Mouse (Mus musculus): ENCODE measurements around the gene Stag1. TPM values are rescaled to one million over a fixed set of nuclear protein-coding genes. Genes with fewer than 3 reads are reported as not detected.
"Not testable (repeated sequence)": the region's sequence is repeated elsewhere in the genome, so short reads cannot be mapped to it uniquely, and the experiment has no call there.

The Stag1 gene
- polyA plus RNA-seq, 1 experiment from 2014 or later = 60.1 TPM

DNA sequence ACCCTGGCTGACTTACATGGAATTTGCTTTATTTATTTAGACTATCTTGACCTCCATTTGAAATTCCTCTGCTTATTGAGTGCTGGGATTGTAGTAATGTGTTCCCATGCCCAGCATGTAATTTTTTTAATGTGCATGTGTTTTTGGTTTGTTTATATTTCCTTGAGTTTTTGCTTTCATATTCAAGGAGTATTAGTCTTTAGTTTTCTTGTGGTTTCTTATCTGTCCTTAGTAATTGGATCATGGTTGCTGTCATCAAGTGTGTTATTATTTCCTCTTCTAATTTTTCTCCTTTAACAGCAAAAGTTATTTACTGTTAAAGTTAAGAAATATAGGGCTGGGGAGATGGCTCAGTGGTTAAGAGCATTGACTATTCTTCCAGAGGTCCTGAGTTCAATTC lies 63.0 kb downstream of the Stag1 start:
- Histone ChIP-seq H3K9me3 (peaks cover 2% of the 10 kb centered on the region; the same call in 1 of the 2 replicates), H3K27me3 (replicated peaks; ENCODE audit: low read depth, poor library complexity, severe bottlenecking) (no peaks in the 10 kb centered on the region), H3K4me3 (no peak overlapping the region), H3K36me3 (replicated peaks) (peaks cover 8% of the 10 kb centered on the region; the same call in 1 of the 2 replicates), H3K27ac (replicated peaks) (no peak overlapping the region), H3K4me1 (no peaks in the 10 kb centered on the region)
- DNase-seq (ENCODE audit: low spot score) = no peak

DNA sequence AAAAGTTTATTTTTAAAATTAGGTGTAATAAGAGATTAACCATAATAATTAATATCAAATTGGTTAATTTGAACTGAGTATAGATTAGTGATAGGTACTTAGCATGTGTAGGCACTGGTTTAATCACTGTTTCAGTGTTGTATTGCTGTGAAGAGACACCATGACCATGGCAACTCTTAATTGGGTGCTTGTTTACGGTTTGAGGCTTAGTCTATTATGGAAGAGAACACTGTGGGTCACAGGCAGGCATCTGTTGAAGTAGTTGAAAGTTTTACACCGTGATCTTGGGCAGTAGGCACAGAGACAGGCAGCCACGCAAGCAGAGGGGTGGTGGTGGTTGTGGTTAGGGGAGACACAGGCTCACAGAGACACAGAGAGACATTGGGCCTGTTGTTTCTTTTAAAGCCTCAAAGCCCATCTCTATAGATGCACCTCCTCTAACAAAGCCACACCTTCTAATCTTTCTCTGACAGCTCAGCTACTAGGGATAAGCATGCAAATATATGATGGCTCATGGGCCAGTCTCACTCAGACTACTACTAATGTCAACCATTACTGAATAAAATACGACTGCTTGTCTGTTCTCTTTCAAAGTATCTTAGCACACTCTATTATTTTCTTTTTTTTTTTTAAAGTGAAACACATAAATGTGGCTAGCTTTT lies 66.0 kb downstream of the Stag1 start:
- no peaks in the 10 kb centered on the region for H3K4me1 ChIP-seq
- DNase-seq (ENCODE audit: low spot score) = no peak
- H3K36me3 ChIP-seq (replicated peaks) = peaks cover 8% of the 10 kb centered on the region; the same call in 1 of the 2 replicates
- no peak overlapping the region for H3K4me3 ChIP-seq
- H3K9me3 ChIP-seq = peaks cover 2% of the 10 kb centered on the region; the same call in 1 of the 2 replicates
- H3K27ac ChIP-seq (replicated peaks) = no peak overlapping the region
- WGBS = 90% methylated on average over 4 of the region's 4 CpGs
- no peaks in the 10 kb centered on the region for H3K27me3 ChIP-seq (replicated peaks; ENCODE audit: low read depth, poor library complexity, severe bottlenecking)

GRCm38 (mm10) chr9:100670151-100670550 lies 72.6 kb downstream of the Stag1 start:
- H3K36me3 ChIP-seq (replicated peaks) = no peaks in the 10 kb centered on the region
- no peaks in the 10 kb centered on the region for H3K27me3 ChIP-seq (replicated peaks; ENCODE audit: low read depth, poor library complexity, severe bottlenecking)
- no peak for DNase-seq (ENCODE audit: low spot score)
- H3K9me3 ChIP-seq = no peaks in the 10 kb centered on the region
- H3K4me1 ChIP-seq = no peaks in the 10 kb centered on the region
- no peak overlapping the region for H3K4me3 ChIP-seq
- H3K27ac ChIP-seq (replicated peaks) = no peak overlapping the region
- WGBS = 91% methylated on average over 5 of the region's 5 CpGs

GRCm38 (mm10) chr9:100679036-100679435 lies 81.4 kb downstream of the Stag1 start:
- Histone ChIP-seq H3K27me3 (replicated peaks; ENCODE audit: low read depth, poor library complexity, severe bottlenecking) (no peaks in the 10 kb centered on the region), H3K36me3 (replicated peaks) (no peaks in the 10 kb centered on the region), H3K9me3 (no peaks in the 10 kb centered on the region), H3K4me1 (no peaks in the 10 kb centered on the region), H3K27ac (replicated peaks) (no peak overlapping the region), H3K4me3 (no peak overlapping the region)
- no peak for DNase-seq (ENCODE audit: low spot score)

DNA sequence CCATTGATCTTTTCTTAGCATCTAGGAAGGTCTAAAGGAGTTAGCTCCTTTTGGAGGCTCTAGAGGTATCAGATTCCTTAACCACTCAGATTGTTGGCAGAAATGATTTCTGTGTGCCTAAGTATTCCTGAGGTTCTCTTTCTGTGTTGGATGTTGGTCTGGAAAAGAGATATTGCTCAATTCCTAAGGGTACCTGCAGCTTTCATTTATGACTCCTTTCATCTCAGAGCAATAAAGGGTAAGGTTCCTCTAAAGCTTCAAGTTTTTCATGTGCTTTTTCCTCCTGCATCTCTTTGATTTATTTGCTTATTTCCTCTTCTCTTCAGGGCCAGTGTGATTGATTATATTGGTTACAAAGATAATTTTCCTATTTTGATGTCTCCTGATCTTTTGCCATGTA lies 84.7 kb downstream of the Stag1 start:
- DNase-seq (ENCODE audit: low spot score) = no peak
- Histone ChIP-seq H3K27me3 (replicated peaks; ENCODE audit: low read depth, poor library complexity, severe bottlenecking) (no peaks in the 10 kb centered on the region), H3K36me3 (replicated peaks) (no peaks in the 10 kb centered on the region), H3K27ac (replicated peaks) (no peak overlapping the region), H3K9me3 (no peaks in the 10 kb centered on the region), H3K4me1 (peaks cover 14% of the 10 kb centered on the region), H3K4me3 (no peak overlapping the region)

GRCm38 (mm10) chr9:100685769-100686487 lies 88.3 kb downstream of the Stag1 start:
- peaks cover 14% of the 10 kb centered on the region for H3K4me1 ChIP-seq
- WGBS = 37% methylated on average over 3 of the region's 3 CpGs

GRCm38 (mm10) chr9:100689765-100690316 lies 92.2 kb downstream of the Stag1 start:
- no peaks in the 10 kb centered on the region for H3K36me3 ChIP-seq (replicated peaks)
- no peak for DNase-seq (ENCODE audit: low spot score)
- no peak overlapping the region for H3K27ac ChIP-seq (replicated peaks)
- WGBS = 85% methylated on average over 3 of the region's 3 CpGs
- H3K4me3 ChIP-seq = no peak overlapping the region
- no peaks in the 10 kb centered on the region for H3K27me3 ChIP-seq (replicated peaks; ENCODE audit: low read depth, poor library complexity, severe bottlenecking)
- H3K9me3 ChIP-seq = no peaks in the 10 kb centered on the region
- peaks cover 14% of the 10 kb centered on the region for H3K4me1 ChIP-seq

More at GRCm38 (mm10) chr9:100685769-100686487, 88.3 kb downstream of the Stag1 start:
- Histone ChIP-seq H3K36me3 (replicated peaks) (no peaks in the 10 kb centered on the region), H3K9me3 (no peaks in the 10 kb centered on the region), H3K4me3 (no peak overlapping the region), H3K27ac (replicated peaks) (no peak overlapping the region), H3K27me3 (replicated peaks; ENCODE audit: low read depth, poor library complexity, severe bottlenecking) (no peaks in the 10 kb centered on the region)
- peak; percentile 42 for DNase-seq (ENCODE audit: low spot score)

- Histone ChIP-seq H3K27me3 (replicated peaks; ENCODE audit: low read depth, poor library complexity, severe bottlenecking) (no peaks in the 10 kb centered on the region), H3K4me1 (no peaks in the 10 kb centered on the region), H3K9me3 (no peaks in the 10 kb centered on the region), H3K27ac (replicated peaks) (no peak overlapping the region), H3K36me3 (replicated peaks) (no peaks in the 10 kb centered on the region), H3K4me3 (no peak overlapping the region)
- 90% methylated on average over 1 of the region's 1 CpGs for WGBS
- no peak for DNase-seq (ENCODE audit: low spot score)
Observed at GRCm38 (mm10) chr9:100692239-100692638, 94.6 kb downstream of the Stag1 start.

DNA sequence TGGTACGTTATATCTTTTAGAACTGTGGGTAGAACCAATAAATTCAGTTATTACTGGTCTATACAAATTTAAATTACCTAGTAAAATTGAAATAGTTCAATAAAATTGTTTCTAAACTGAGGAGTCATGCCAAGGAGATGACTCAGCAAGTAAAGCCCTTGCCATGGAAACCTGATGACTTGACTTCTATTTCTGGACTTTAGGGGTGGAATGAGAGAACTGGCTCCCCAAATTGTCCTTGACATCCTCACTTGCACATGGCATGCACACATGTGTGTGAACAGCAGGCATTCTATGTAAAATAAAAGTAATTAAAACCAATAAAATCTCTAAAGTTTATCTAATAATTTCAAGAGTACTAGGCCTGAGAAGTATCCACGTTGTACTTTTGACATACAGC lies 98.9 kb downstream of the Stag1 start:
- no peak overlapping the region for H3K27ac ChIP-seq (replicated peaks)
- no peaks in the 10 kb centered on the region for H3K4me1 ChIP-seq
- no peaks in the 10 kb centered on the region for H3K27me3 ChIP-seq (replicated peaks; ENCODE audit: low read depth, poor library complexity, severe bottlenecking)
- no peak for DNase-seq (ENCODE audit: low spot score)
- WGBS = 88% methylated on average over 2 of the region's 2 CpGs
- H3K9me3 ChIP-seq = no peaks in the 10 kb centered on the region
- no peak overlapping the region for H3K4me3 ChIP-seq
- H3K36me3 ChIP-seq (replicated peaks) = no peaks in the 10 kb centered on the region

DNA sequence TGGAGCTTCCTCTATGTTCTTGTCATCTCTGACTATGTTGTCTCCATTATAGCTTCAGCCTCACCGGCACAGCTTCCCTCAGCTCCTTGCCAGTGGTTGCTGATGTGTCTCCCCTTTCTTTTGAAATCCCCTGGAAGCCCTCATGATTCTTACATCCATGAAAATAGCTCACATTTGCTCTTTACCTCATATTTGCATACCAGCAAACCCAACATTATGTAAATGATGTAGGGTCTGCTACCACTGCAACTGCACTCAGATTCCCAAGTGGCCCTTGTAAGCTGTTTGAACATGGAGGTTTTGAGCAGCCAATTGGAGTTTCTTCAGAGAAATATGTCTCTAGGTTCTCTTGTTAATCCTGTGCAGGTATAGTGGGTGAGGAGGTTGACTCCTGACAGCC lies 110.0 kb downstream of the Stag1 start:
- Histone ChIP-seq H3K4me3 (no peak overlapping the region), H3K4me1 (no peaks in the 10 kb centered on the region), H3K27ac (replicated peaks) (no peak overlapping the region), H3K36me3 (replicated peaks) (no peaks in the 10 kb centered on the region), H3K27me3 (replicated peaks; ENCODE audit: low read depth, poor library complexity, severe bottlenecking) (no peaks in the 10 kb centered on the region), H3K9me3 (no peaks in the 10 kb centered on the region)
- WGBS = 92% methylated on average over 1 of the region's 1 CpGs
- DNase-seq (ENCODE audit: low spot score) = no peak

DNA sequence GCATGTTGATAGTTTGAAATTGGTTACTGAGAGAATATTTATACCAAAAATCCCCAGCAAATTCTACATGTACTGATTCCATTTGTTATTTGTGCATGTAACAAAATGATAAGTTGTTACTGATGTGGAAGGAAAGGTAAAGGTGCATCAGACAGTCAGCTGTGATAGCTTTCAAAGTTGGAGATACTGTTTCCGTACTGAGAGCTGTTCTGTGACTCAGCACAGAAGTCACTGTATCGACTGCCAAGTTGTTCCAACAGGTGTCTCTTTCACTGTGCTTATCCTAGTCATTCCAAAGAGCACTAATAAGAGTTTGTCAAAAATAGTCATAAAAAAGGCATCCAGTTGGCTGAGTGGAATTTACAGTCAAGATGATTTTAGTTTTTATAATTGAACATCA lies 114.1 kb downstream of the Stag1 start:
- H3K27me3 ChIP-seq (replicated peaks; ENCODE audit: low read depth, poor library complexity, severe bottlenecking) = no peaks in the 10 kb centered on the region
- no peaks in the 10 kb centered on the region for H3K9me3 ChIP-seq
- no peaks in the 10 kb centered on the region for H3K4me1 ChIP-seq
- H3K36me3 ChIP-seq (replicated peaks) = peaks cover 9% of the 10 kb centered on the region; the same call in 1 of the 2 replicates
- no peak overlapping the region for H3K27ac ChIP-seq (replicated peaks)
- no peak for DNase-seq (ENCODE audit: low spot score)
- H3K4me3 ChIP-seq = no peak overlapping the region
- 85% methylated on average over 2 of the region's 2 CpGs for WGBS

DNA sequence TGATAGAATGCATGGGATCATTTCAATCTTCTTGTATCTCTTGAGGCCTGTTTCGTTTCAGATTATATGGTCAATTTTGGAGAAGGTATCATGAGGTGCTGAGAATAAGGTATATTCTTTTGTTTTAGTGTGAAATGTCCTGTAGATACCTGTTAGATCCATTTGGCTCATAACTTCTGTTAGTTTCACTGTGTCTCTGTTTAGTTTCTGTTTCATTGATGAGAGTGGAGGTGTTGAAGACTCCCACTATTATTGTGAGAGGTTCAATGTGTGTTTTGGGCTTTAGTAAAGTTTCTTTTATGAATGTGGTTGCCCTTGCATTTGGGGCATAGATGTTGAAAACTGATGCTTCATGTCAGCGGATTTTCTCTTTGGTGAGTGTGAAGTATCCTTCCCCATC lies 127.2 kb downstream of the Stag1 start:
- peaks cover 20% of the 10 kb centered on the region for H3K36me3 ChIP-seq (replicated peaks)
- not testable (repeated sequence) for H3K9me3 ChIP-seq; H3K27me3 ChIP-seq (replicated peaks; ENCODE audit: low read depth, poor library complexity, severe bottlenecking); H3K4me1 ChIP-seq; DNase-seq (ENCODE audit: low spot score); H3K4me3 ChIP-seq; H3K27ac ChIP-seq (replicated peaks)
- WGBS = 92% methylated on average over 2 of the region's 2 CpGs

DNA sequence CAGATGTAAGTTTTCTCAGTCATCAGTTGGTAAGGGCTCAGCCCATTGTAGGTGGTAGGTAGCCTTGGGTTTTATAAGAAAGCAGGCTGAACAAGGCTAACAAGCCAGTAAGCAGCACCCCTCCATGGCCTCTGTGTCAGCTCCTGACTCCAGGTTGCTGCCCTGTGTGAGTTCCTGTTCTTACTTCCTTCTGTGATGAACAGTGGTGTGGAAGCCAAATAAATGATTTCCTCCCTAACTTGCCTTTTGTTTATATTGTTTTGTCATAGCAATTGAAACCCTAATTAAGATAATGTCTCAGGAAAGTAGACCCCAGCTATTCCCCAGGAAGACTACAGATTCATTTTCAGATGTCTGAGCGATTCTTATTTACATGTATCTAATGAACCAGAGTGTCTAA lies 134.2 kb downstream of the Stag1 start:
- H3K27me3 ChIP-seq (replicated peaks; ENCODE audit: low read depth, poor library complexity, severe bottlenecking) = no peaks in the 10 kb centered on the region
- no peaks in the 10 kb centered on the region for H3K36me3 ChIP-seq (replicated peaks)
- WGBS = 92% methylated on average over 1 of the region's 1 CpGs
- no peaks in the 10 kb centered on the region for H3K9me3 ChIP-seq
- no peak for DNase-seq (ENCODE audit: low spot score)
- no peak overlapping the region for H3K4me3 ChIP-seq
- no peak overlapping the region for H3K27ac ChIP-seq (replicated peaks)
- H3K4me1 ChIP-seq = peaks cover 10% of the 10 kb centered on the region; the same call in 1 of the 2 replicates

All from embryonic facial prominence, embryonic 10.5 days (tissue).